Mouse (Mus musculus) CH12.LX (cell line): Measurements from ENCODE around the gene Sept9. TPM values are rescaled to one million over a fixed set of nuclear protein-coding genes. Genes with fewer than 3 reads are reported as not detected.

Experiments
- DNase-seq: peaks from one replicate; pipeline ENCODE4 v3.0.0-alpha.2; 2013; ENCODE audit errors: extremely low read depth
- H3K27ac ChIP-seq: 2 replicates; pipeline ENCODE4 v1.5.1; 2012; ENCODE audit warnings: low read depth, mild to moderate bottlenecking, control low read depth, moderate library complexity; ENCODE audit not compliant: insufficient read depth
- H3K27me3 ChIP-seq: replicated peaks from 2 replicates; pipeline ENCODE3; 2012; ENCODE audit warnings: inconsistent platforms
- H3K36me3 ChIP-seq, 2 experiments: replicated peaks in 1 of 2; 2 replicates each; pipeline versions ENCODE3 to v1.6.1; 2012; ENCODE audit warnings: inconsistent platforms in 1 of 2, low read length in 1 of 2, mild to moderate bottlenecking in 1 of 2, mixed read lengths in 1 of 2, moderate library complexity in 1 of 2; ENCODE audit not compliant: control insufficient read depth in 1 of 2, insufficient read depth in 1 of 2
- H3K4me1 ChIP-seq, 2 experiments: 2 replicates each; pipeline ENCODE4 v1.6.1; 2012; ENCODE audit warnings: inconsistent platforms in 1 of 2, moderate library complexity in 1 of 2; ENCODE audit not compliant: insufficient read depth in 2 of 2, control insufficient read depth in 1 of 2
- H3K4me2 ChIP-seq: 2 replicates; pipeline ENCODE4 v1.6.1; 2012; ENCODE audit warnings: low read depth, mild to moderate bottlenecking, control low read depth; ENCODE audit not compliant: poor library complexity, insufficient read depth, severe bottlenecking
- H3K4me3 ChIP-seq, 3 experiments: fragments of 150-350 bp in 1 of 3; sonication (generic) in 1 of 3; replicated peaks in 1 of 3; 2 replicates each; pipeline versions ENCODE3 to v1.5.1; 2011 to 2012; ENCODE audit warnings: low read depth in 2 of 3, low read length in 2 of 3, mild to moderate bottlenecking in 2 of 3, moderate library complexity in 2 of 3, control low read depth in 1 of 3, improper control_type of control experiment in 1 of 3, inconsistent platforms in 1 of 3, mixed read lengths in 1 of 3; ENCODE audit not compliant: poor library complexity in 1 of 3
- H3K79me2 ChIP-seq: replicated peaks from 2 replicates; pipeline ENCODE4 v1.6.1; 2012; ENCODE audit warnings: mild to moderate bottlenecking, moderate library complexity; ENCODE audit not compliant: control insufficient read depth, poor library complexity, insufficient read depth, severe bottlenecking; ENCODE audit errors: extremely low read depth
- H3K9ac ChIP-seq: 2 replicates; pipeline ENCODE4 v1.6.1; 2012; ENCODE audit warnings: low read depth, mild to moderate bottlenecking, control low read depth, moderate library complexity; ENCODE audit not compliant: insufficient read depth
- H3K9me3 ChIP-seq: replicated peaks from 2 replicates; pipeline ENCODE3; 2012; ENCODE audit warnings: low read length, inconsistent platforms, mixed read lengths
- BHLHE40 ChIP-seq: IDR thresholded peaks from 2 replicates; pipeline ENCODE4 v1.6.1; 2011; ENCODE audit warnings: mild to moderate bottlenecking, low read depth, low read length, improper control_type of control experiment
- CHD2 ChIP-seq: IDR thresholded peaks from 2 replicates; pipeline ENCODE4 v1.6.1; 2011; ENCODE audit warnings: low read length, improper control_type of control experiment
- ELF1 ChIP-seq: IDR thresholded peaks from 2 replicates; pipeline ENCODE4 v1.6.1; 2014; ENCODE audit warnings: low read depth, mild to moderate bottlenecking, inconsistent platforms, low read length, improper control_type of control experiment
- EP300 ChIP-seq: IDR thresholded peaks from 2 replicates; pipeline ENCODE4 v1.6.1; 2011; ENCODE audit warnings: low read length, improper control_type of control experiment
- ETS1 ChIP-seq: conservative IDR thresholded peaks from 2 replicates; pipeline ENCODE4 v1.6.1; 2012; ENCODE audit warnings: low read depth, mild to moderate bottlenecking, inconsistent platforms, low read length, improper control_type of control experiment, moderate library complexity
- HCFC1 ChIP-seq: IDR thresholded peaks from 2 replicates; pipeline ENCODE4 v1.6.1; 2012; ENCODE audit warnings: low read depth, mild to moderate bottlenecking, inconsistent platforms, low read length, improper control_type of control experiment
- IRF4 ChIP-seq: IDR thresholded peaks from 2 replicates; pipeline ENCODE4 v1.6.1; 2014; ENCODE audit warnings: low read depth, mild to moderate bottlenecking, inconsistent platforms, low read length, improper control_type of control experiment
- JUN ChIP-seq: IDR thresholded peaks from 2 replicates; pipeline ENCODE4 v1.6.1; 2011; ENCODE audit warnings: low read depth, mild to moderate bottlenecking, low read length, improper control_type of control experiment, moderate library complexity; ENCODE audit not compliant: insufficient read depth
- JUND ChIP-seq: conservative IDR thresholded peaks from 2 replicates; pipeline ENCODE4 v1.6.1; 2011; ENCODE audit warnings: low read depth, low read length, improper control_type of control experiment
- KAT2A ChIP-seq: IDR thresholded peaks from 2 replicates; pipeline ENCODE4 v1.6.1; 2012; ENCODE audit warnings: low read length, improper control_type of control experiment, inconsistent platforms; ENCODE audit not compliant: insufficient replicate concordance
- MAFK ChIP-seq: IDR thresholded peaks from 2 replicates; pipeline ENCODE4 v1.6.1; 2011; ENCODE audit warnings: low read length, improper control_type of control experiment; ENCODE audit not compliant: insufficient replicate concordance
- MAX ChIP-seq: IDR thresholded peaks from 2 replicates; pipeline ENCODE4 v1.6.1; 2011; ENCODE audit warnings: low read length, improper control_type of control experiment
- MAZ ChIP-seq: IDR thresholded peaks from 2 replicates; pipeline ENCODE4 v1.6.1; 2012; ENCODE audit warnings: low read depth, mild to moderate bottlenecking, inconsistent platforms, low read length, improper control_type of control experiment, moderate library complexity
- MXI1 ChIP-seq: IDR thresholded peaks from 2 replicates; pipeline ENCODE4 v1.6.1; 2011; ENCODE audit warnings: mild to moderate bottlenecking, low read depth, low read length, improper control_type of control experiment
- NELFE ChIP-seq: IDR thresholded peaks from 2 replicates; pipeline ENCODE4 v1.6.1; 2011; ENCODE audit warnings: low read depth, low read length, improper control_type of control experiment
- NRF1 ChIP-seq: IDR thresholded peaks from 2 replicates; pipeline ENCODE4 v1.6.1; 2014; ENCODE audit warnings: low read depth, mild to moderate bottlenecking, inconsistent platforms, low read length, improper control_type of control experiment, moderate library complexity
- RCOR1 ChIP-seq: conservative IDR thresholded peaks from 2 replicates; pipeline ENCODE4 v1.6.1; 2012; ENCODE audit warnings: low read depth, mild to moderate bottlenecking, inconsistent platforms, low read length, improper control_type of control experiment
- SIN3A ChIP-seq: IDR thresholded peaks from 2 replicates; pipeline ENCODE4 v1.6.1; 2012; ENCODE audit warnings: low read length, improper control_type of control experiment, inconsistent platforms
- SMC3 ChIP-seq: IDR thresholded peaks from 2 replicates; pipeline ENCODE4 v1.6.1; 2011; ENCODE audit warnings: low read depth, low read length, improper control_type of control experiment
- TBP ChIP-seq: conservative IDR thresholded peaks from 2 replicates; pipeline ENCODE4 v1.6.1; 2011; ENCODE audit warnings: low read depth, low read length, improper control_type of control experiment
- TCF12 ChIP-seq: IDR thresholded peaks from 2 replicates; pipeline ENCODE4 v1.6.1; 2014; ENCODE audit warnings: low read depth, mild to moderate bottlenecking, inconsistent platforms, low read length, improper control_type of control experiment
- UBTF ChIP-seq: IDR thresholded peaks from 2 replicates; pipeline ENCODE4 v1.6.1; 2012; ENCODE audit warnings: low read depth, mild to moderate bottlenecking, inconsistent platforms, low read length, improper control_type of control experiment, moderate library complexity
- USF2 ChIP-seq: conservative IDR thresholded peaks from 2 replicates; pipeline ENCODE4 v1.6.1; 2011; ENCODE audit warnings: low read depth, low read length, improper control_type of control experiment
- ZMIZ1 ChIP-seq: IDR thresholded peaks from 2 replicates; pipeline ENCODE4 v1.6.1; 2012; ENCODE audit warnings: low read depth, mild to moderate bottlenecking, inconsistent platforms, low read length, improper control_type of control experiment
- dilution Hi-C: fragments of 300-500 bp; cut with MboI; formaldehyde crosslinking; loops from 2 replicates; pipeline ENCODE4 v1.14.3; 2020; ENCODE audit warnings: low sequenced_read_pairs; ENCODE audit not compliant: extremely low pct_unique_long_range_greater_than_20kb, extremely low pct_ligation_motif_present
- in situ Hi-C: fragments of 300-500 bp; cut with MboI; formaldehyde crosslinking; loops from 3 replicates; pipeline ENCODE4 v1.14.3; 2019; ENCODE audit warnings: low sequenced_read_pairs, low pct_ligation_motif_present, low pct_unique_long_range_greater_than_20kb, mixed read lengths
- polyA plus RNA-seq: library from polyadenylated mRNA; unstranded; fragments of >175 nt; gene quantifications from 2 replicates; pipeline ENCODE4 v1.2.1, GENCODE M21; 2012; ENCODE audit warnings: low read depth; ENCODE audit not compliant: insufficient read length
- total RNA-seq, 2 experiments: library from RNA; depleted of rRNA; stranded (reverse); fragments of 300-350 nt in 1 of 2; fragments of >200 nt in 1 of 2; gene quantifications; 2 replicates each; pipeline ENCODE4 v1.2.3; 2012 to 2014

The Sept9 gene
- total and polyA plus RNA-seq, 3 experiments, result 47.6 to 128 (median 110) TPM

DNA sequence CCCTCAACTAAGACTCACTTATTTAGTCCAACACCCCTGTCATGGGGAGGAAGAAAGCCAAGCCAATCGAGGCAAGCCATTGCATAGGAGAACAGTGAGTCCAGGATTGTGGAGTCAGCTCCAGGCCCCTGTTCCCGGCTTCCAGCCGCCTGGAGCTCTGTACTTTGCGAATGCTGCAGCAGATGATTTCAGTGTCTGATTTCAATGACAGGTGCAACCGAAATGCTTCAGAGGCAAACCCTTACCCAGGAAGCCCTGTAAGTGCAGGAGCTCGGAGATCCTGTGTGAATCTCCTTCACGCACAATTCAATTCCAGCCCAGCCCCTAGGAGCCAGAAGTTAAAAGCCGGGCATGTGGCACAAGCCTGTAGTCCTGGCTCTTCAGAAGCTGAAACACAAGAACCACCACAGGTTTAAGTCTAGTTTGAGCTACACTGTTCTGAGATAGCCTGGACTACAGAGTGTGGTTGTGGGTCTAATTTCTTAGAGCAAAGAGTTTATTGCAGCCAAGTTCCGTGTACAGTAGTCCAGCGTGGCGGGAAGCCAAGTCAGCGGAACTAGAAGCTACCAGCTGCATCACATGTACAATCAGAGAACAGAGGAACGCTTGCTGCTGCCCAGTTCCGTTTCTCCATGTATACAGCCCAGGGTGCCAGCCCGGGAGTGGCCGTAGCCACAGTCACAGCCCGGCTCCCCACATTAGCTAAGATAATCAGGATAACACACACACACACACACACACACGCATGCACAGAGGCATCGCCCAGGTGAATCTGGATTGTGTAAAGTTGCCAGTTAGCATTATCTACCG is 31.0 kb upstream of the Sept9 start:
- dilution Hi-C loops, result no loop called here
- no peak overlapping the region for H3K9ac ChIP-seq
- no peak overlapping the region for H3K27ac ChIP-seq
- H3K4me2 ChIP-seq, result no peak overlapping the region
- H3K4me1 ChIP-seq, result peaks cover 7% of the 10 kb centered on the region in 2 experiments; a peak in 3 of 4 replicates
- TF ChIP-seq KAT2A (no peak), SMC3 (no peak), HCFC1 (no peak), MAX (no peak), NELFE (no peak), TBP (no peak), CHD2 (no peak), ELF1 (no peak), SIN3A (no peak), TCF12 (no peak), NRF1 (no peak)
- no peaks in the 10 kb centered on the region for H3K36me3 ChIP-seq
- H3K79me2 ChIP-seq, result no peaks in the 10 kb centered on the region
- in situ Hi-C loops, result loop anchor here (5.0 kb wide), 1 partner anchor 51 kb away; the partner anchor contains the start of gene Sec14l1
- H3K27me3 ChIP-seq, result no peaks in the 10 kb centered on the region
- no peak overlapping the region for H3K4me3 ChIP-seq
- no peak for DNase-seq
- H3K9me3 ChIP-seq, result peaks cover 14% of the 10 kb centered on the region

GRCm38 (mm10) chr11:117169088-117169635 is 30.3 kb upstream of the Sept9 start:
- no peaks in the 10 kb centered on the region for H3K36me3 ChIP-seq
- no peak overlapping the region for H3K9ac ChIP-seq
- in situ Hi-C loops, result loop anchor here (5.0 kb wide), 1 partner anchor 52 kb away; the partner anchor contains the start of gene Sec14l1
- TF ChIP-seq ETS1 (no peak), MAFK (no peak), UBTF (no peak), KAT2A (no peak), JUND (no peak), MAZ (no peak), HCFC1 (no peak), SIN3A (no peak), RCOR1 (no peak), ZMIZ1 (no peak), EP300 (no peak), MXI1 (no peak), IRF4 (no peak), BHLHE40 (no peak), USF2 (no peak), JUN (no peak)
- dilution Hi-C loops, result no loop called here
- no peaks in the 10 kb centered on the region for H3K79me2 ChIP-seq
- peaks cover 8% of the 10 kb centered on the region for H3K9me3 ChIP-seq
- no peak for DNase-seq
- H3K27ac ChIP-seq, result no peak overlapping the region
- no peaks in the 10 kb centered on the region for H3K27me3 ChIP-seq
- H3K4me2 ChIP-seq, result no peak overlapping the region
- H3K4me3 ChIP-seq, result no peak overlapping the region
- peaks cover 7% of the 10 kb centered on the region in 2 experiments; a peak in 3 of 4 replicates for H3K4me1 ChIP-seq
